Mouse (Mus musculus): ENCODE data around the gene Apobec3. TPM values are rescaled to one million over a fixed set of nuclear protein-coding genes. Genes with fewer than 3 reads are reported as not detected.
A peak's percentile ranks its signal among the peaks of the same experiment; 100 is the strongest.

The Apobec3 gene
- polyA plus RNA-seq, 1 experiment from 2014 or later, result 15.3 TPM

- no peaks in the 10 kb centered on the region for H3K9me3 ChIP-seq
- H3K27ac ChIP-seq, result no peak overlapping the region
- no peak overlapping the region for H3K9ac ChIP-seq
- ATAC-seq (ENCODE audit: insufficient number of reproducible peaks, low FRiP score, low TSS enrichment, low read depth), result no peak
- no peaks in the 10 kb centered on the region for H3K36me3 ChIP-seq
- 84% methylated on average over 6 of the region's 6 CpGs for WGBS
- no peak overlapping the region for H3K4me2 ChIP-seq
- H3K27me3 ChIP-seq, result no peaks in the 10 kb centered on the region
- H3K4me3 ChIP-seq, result no peak overlapping the region
- H3K4me1 ChIP-seq, result peaks cover 5% of the 10 kb centered on the region; the same call in 1 of the 2 replicates
Observed at GRCm38 (mm10) chr15:79942541-79942940, 51.1 kb downstream of the Apobec3 start.

- Histone ChIP-seq H3K9me3 (no peaks in the 10 kb centered on the region), H3K27me3 (no peaks in the 10 kb centered on the region), H3K9ac (no peak overlapping the region), H3K4me1 (peaks cover 5% of the 10 kb centered on the region), H3K4me2 (no peak overlapping the region), H3K4me3 (no peak overlapping the region), H3K27ac (no peak overlapping the region), H3K36me3 (no peaks in the 10 kb centered on the region)
- 77% methylated on average over 3 of the region's 3 CpGs for WGBS
- no peak for ATAC-seq (ENCODE audit: insufficient number of reproducible peaks, low FRiP score, low TSS enrichment, low read depth)
Observed at GRCm38 (mm10) chr15:79943584-79943983, 52.1 kb downstream of the Apobec3 start.

GRCm38 (mm10) chr15:79944948-79945347 is 53.5 kb downstream of the Apobec3 start:
- 84% methylated on average over 5 of the region's 5 CpGs for WGBS
- H3K4me3 ChIP-seq, result no peak overlapping the region
- no peaks in the 10 kb centered on the region for H3K36me3 ChIP-seq
- H3K4me2 ChIP-seq, result no peak overlapping the region
- peaks cover 13% of the 10 kb centered on the region for H3K4me1 ChIP-seq
- H3K9ac ChIP-seq, result no peak overlapping the region
- H3K27me3 ChIP-seq, result no peaks in the 10 kb centered on the region
- ATAC-seq (ENCODE audit: insufficient number of reproducible peaks, low FRiP score, low TSS enrichment, low read depth), result no peak
- no peaks in the 10 kb centered on the region for H3K9me3 ChIP-seq
- H3K27ac ChIP-seq, result no peak overlapping the region

GRCm38 (mm10) chr15:79946022-79946421 is 54.6 kb downstream of the Apobec3 start:
- Histone ChIP-seq H3K9ac (no peak overlapping the region), H3K4me3 (no peak overlapping the region), H3K4me2 (no peak overlapping the region), H3K27me3 (no peaks in the 10 kb centered on the region), H3K36me3 (no peaks in the 10 kb centered on the region), H3K27ac (no peak overlapping the region), H3K9me3 (no peaks in the 10 kb centered on the region), H3K4me1 (peaks cover 23% of the 10 kb centered on the region)
- WGBS, result 9% methylated on average over 4 of the region's 4 CpGs
- peak; percentile 74 for ATAC-seq (ENCODE audit: insufficient number of reproducible peaks, low FRiP score, low TSS enrichment, low read depth)

GRCm38 (mm10) chr15:79946790-79947189 is 55.3 kb downstream of the Apobec3 start:
- H3K27me3 ChIP-seq, result no peaks in the 10 kb centered on the region
- 57% methylated on average over 9 of the region's 9 CpGs for WGBS

GRCm38 (mm10) chr15:79947681-79948080 is 56.2 kb downstream of the Apobec3 start:
- WGBS, result 62% methylated on average over 6 of the region's 6 CpGs
- H3K9ac ChIP-seq, result no peak overlapping the region
- H3K27me3 ChIP-seq, result no peaks in the 10 kb centered on the region
- H3K4me1 ChIP-seq, result peaks cover 38% of the 10 kb centered on the region
- no peak overlapping the region for H3K4me3 ChIP-seq
- ATAC-seq (ENCODE audit: insufficient number of reproducible peaks, low FRiP score, low TSS enrichment, low read depth), result no peak
- H3K27ac ChIP-seq, result no peak overlapping the region
- no peaks in the 10 kb centered on the region for H3K36me3 ChIP-seq
- no peaks in the 10 kb centered on the region for H3K9me3 ChIP-seq
- no peak overlapping the region for H3K4me2 ChIP-seq

More at GRCm38 (mm10) chr15:79946790-79947189, 55.3 kb downstream of the Apobec3 start:
- Histone ChIP-seq H3K4me3 (no peak overlapping the region), H3K4me1 (peaks cover 30% of the 10 kb centered on the region), H3K36me3 (no peaks in the 10 kb centered on the region), H3K27ac (no peak overlapping the region), H3K4me2 (no peak overlapping the region), H3K9ac (no peak overlapping the region), H3K9me3 (no peaks in the 10 kb centered on the region)
- ATAC-seq (ENCODE audit: insufficient number of reproducible peaks, low FRiP score, low TSS enrichment, low read depth), result no peak

GRCm38 (mm10) chr15:79950250-79951025 is 59.0 kb downstream of the Apobec3 start:
- Histone ChIP-seq H3K9me3 (no peaks in the 10 kb centered on the region), H3K27ac (peak overlapping the region; percentile 30; the same call in 1 of the 2 replicates), H3K9ac (no peak overlapping the region), H3K4me1 (peaks cover 47% of the 10 kb centered on the region), H3K4me2 (peak overlapping the region; percentile 39), H3K27me3 (no peaks in the 10 kb centered on the region), H3K36me3 (no peaks in the 10 kb centered on the region), H3K4me3 (peak overlapping the region; percentile 15)
- WGBS, result 3% methylated on average over 24 of the region's 24 CpGs
- peak; percentile 8; the same call in 1 of the 2 replicates for ATAC-seq (ENCODE audit: insufficient number of reproducible peaks, low FRiP score, low TSS enrichment, low read depth)

- H3K27ac ChIP-seq, result peak overlapping the region; percentile 30
- no peaks in the 10 kb centered on the region for H3K36me3 ChIP-seq
- H3K9ac ChIP-seq, result no peak overlapping the region
- H3K4me3 ChIP-seq, result no peak overlapping the region
- no peaks in the 10 kb centered on the region for H3K27me3 ChIP-seq
- no peak for ATAC-seq (ENCODE audit: insufficient number of reproducible peaks, low FRiP score, low TSS enrichment, low read depth)
- no peak overlapping the region for H3K4me2 ChIP-seq
- peaks cover 46% of the 10 kb centered on the region for H3K4me1 ChIP-seq
- WGBS, result 65% methylated on average over 6 of the region's 6 CpGs
- H3K9me3 ChIP-seq, result no peaks in the 10 kb centered on the region
Observed at GRCm38 (mm10) chr15:79951226-79951625, 59.8 kb downstream of the Apobec3 start.

- H3K9ac ChIP-seq, result no peak overlapping the region
- no peak overlapping the region for H3K4me2 ChIP-seq
Observed at GRCm38 (mm10) chr15:79951730-79952503, 60.5 kb downstream of the Apobec3 start.

GRCm38 (mm10) chr15:79952504-79953231 is 61.2 kb downstream of the Apobec3 start:
- Histone ChIP-seq H3K4me3 (no peak overlapping the region), H3K9ac (no peak overlapping the region), H3K27ac (peak overlapping the region; percentile 30), H3K27me3 (no peaks in the 10 kb centered on the region), H3K4me1 (peaks cover 44% of the 10 kb centered on the region), H3K36me3 (no peaks in the 10 kb centered on the region), H3K9me3 (no peaks in the 10 kb centered on the region), H3K4me2 (no peak overlapping the region)
- 47% methylated on average over 11 of the region's 11 CpGs for WGBS
- ATAC-seq (ENCODE audit: insufficient number of reproducible peaks, low FRiP score, low TSS enrichment, low read depth), result no peak

More at GRCm38 (mm10) chr15:79951730-79952503, 60.5 kb downstream of the Apobec3 start:
- Histone ChIP-seq H3K9me3 (no peaks in the 10 kb centered on the region), H3K4me3 (no peak overlapping the region), H3K36me3 (no peaks in the 10 kb centered on the region), H3K27me3 (no peaks in the 10 kb centered on the region), H3K4me1 (peaks cover 44% of the 10 kb centered on the region), H3K27ac (peak overlapping the region; percentile 30)
- 28% methylated on average over 14 of the region's 14 CpGs for WGBS
- ATAC-seq (ENCODE audit: insufficient number of reproducible peaks, low FRiP score, low TSS enrichment, low read depth), result 0 out of 2 replicates have a peak, but pooled peaks have one; percentile 30

GRCm38 (mm10) chr15:79953470-79953869 is 62.0 kb downstream of the Apobec3 start:
- H3K36me3 ChIP-seq, result no peaks in the 10 kb centered on the region
- no peak overlapping the region for H3K9ac ChIP-seq
- no peaks in the 10 kb centered on the region for H3K9me3 ChIP-seq
- 68% methylated on average over 7 of the region's 7 CpGs for WGBS
- no peak overlapping the region for H3K27ac ChIP-seq
- peaks cover 44% of the 10 kb centered on the region for H3K4me1 ChIP-seq
- no peaks in the 10 kb centered on the region for H3K27me3 ChIP-seq
- no peak overlapping the region for H3K4me2 ChIP-seq
- no peak for ATAC-seq (ENCODE audit: insufficient number of reproducible peaks, low FRiP score, low TSS enrichment, low read depth)
- H3K4me3 ChIP-seq, result no peak overlapping the region
